Mouse (Mus musculus): ENCODE measurements around the gene Qrich2. TPM values are rescaled to one million over a fixed set of nuclear protein-coding genes. Genes with fewer than 3 reads are reported as not detected.

Qrich2 gene
- 0.23 TPM in 1 of 2 replicates, not detected in the other for total RNA-seq (2014; rRNA removed; ENCODE audit: low replicate concordance)
- polyA plus RNA-seq (2015; fragmentation: Nextera tagmentation; extraction: Ambion mirVana) = not detected in 2 replicates

- Histone ChIP-seq H3K27me3 (ENCODE audit: control insufficient read depth, insufficient read depth, low read length) (no peaks in the 10 kb centered on the region), H3K4me2 (ENCODE audit: low read depth, low read length) (no peak within 1 kb of the TSS), H3K4me3 (ENCODE audit: low read depth, low read length) (no peak within 1 kb of the TSS), H3K27ac (ENCODE audit: low read depth) (no peak within 1 kb of the TSS), H3K36me3 (replicated peaks; ENCODE audit: control insufficient read depth, insufficient read depth, low read length) (peaks cover 13% of the 10 kb centered on the region), H3K9ac (replicated peaks; ENCODE audit: low read depth, low read length) (no peak within 1 kb of the TSS), H3K4me1 (ENCODE audit: control insufficient read depth, insufficient read depth) (peaks cover 4% of the 10 kb centered on the region; the same call in 1 of the 2 replicates), H3K9me3 (replicated peaks; ENCODE audit: control insufficient read depth, low read length) (no peaks in the 10 kb centered on the region)
- no peak for TF ChIP-seq CTCF (IDR thresholded peaks at IDR 0.05; ENCODE audit: low read depth)
- no peak for TF ChIP-seq EP300 (IDR thresholded peaks at IDR 0.05; ENCODE audit: low read depth)
- no peak for ATAC-seq (ENCODE audit: insufficient read depth, low read depth)
- WGBS = 60% methylated on average over 20 of the region's 20 CpGs
- DNase-seq (ENCODE audit: low spot score) = no peak
These were observed at the start of gene Qrich2 for GRCm38 (mm10) chr11:116466141-116466540. Qrich2 (minus strand) TSS chr11:116466241.

GRCm38 (mm10) chr11:116515330-116516020 is 49.4 kb upstream of the Qrich2 start:
- no peak overlapping the region for H3K4me2 ChIP-seq (ENCODE audit: low read depth, low read length)
- 33% methylated on average over 24 of the region's 24 CpGs for WGBS
- H3K9ac ChIP-seq (replicated peaks; ENCODE audit: low read depth, low read length) = no peak overlapping the region
- H3K27me3 ChIP-seq (ENCODE audit: control insufficient read depth, insufficient read depth, low read length) = no peaks in the 10 kb centered on the region
- no peak overlapping the region for H3K4me3 ChIP-seq (ENCODE audit: low read depth, low read length)
- no peaks in the 10 kb centered on the region for H3K9me3 ChIP-seq (replicated peaks; ENCODE audit: control insufficient read depth, low read length)
- TF ChIP-seq EP300 (IDR thresholded peaks at IDR 0.05; ENCODE audit: low read depth) (no peak), CTCF (IDR thresholded peaks at IDR 0.05; ENCODE audit: low read depth) (no peak)
- ATAC-seq (ENCODE audit: insufficient read depth, low read depth) = no peak
- DNase-seq (ENCODE audit: low spot score) = no peak
- no peaks in the 10 kb centered on the region for H3K4me1 ChIP-seq (ENCODE audit: control insufficient read depth, insufficient read depth)
- H3K36me3 ChIP-seq (replicated peaks; ENCODE audit: control insufficient read depth, insufficient read depth, low read length) = no peaks in the 10 kb centered on the region
- no peak overlapping the region for H3K27ac ChIP-seq (ENCODE audit: low read depth)

GRCm38 (mm10) chr11:116513531-116514038 is 47.5 kb upstream of the Qrich2 start:
- no peak overlapping the region for H3K4me2 ChIP-seq (ENCODE audit: low read depth, low read length)
- H3K9me3 ChIP-seq (replicated peaks; ENCODE audit: control insufficient read depth, low read length) = no peaks in the 10 kb centered on the region
- 74% methylated on average over 4 of the region's 4 CpGs for WGBS
- H3K27me3 ChIP-seq (ENCODE audit: control insufficient read depth, insufficient read depth, low read length) = no peaks in the 10 kb centered on the region
- H3K27ac ChIP-seq (ENCODE audit: low read depth) = no peak overlapping the region
- no peak overlapping the region for H3K4me3 ChIP-seq (ENCODE audit: low read depth, low read length)
- no peak for DNase-seq (ENCODE audit: low spot score)
- no peaks in the 10 kb centered on the region for H3K36me3 ChIP-seq (replicated peaks; ENCODE audit: control insufficient read depth, insufficient read depth, low read length)
- ATAC-seq (ENCODE audit: insufficient read depth, low read depth) = no peak
- H3K9ac ChIP-seq (replicated peaks; ENCODE audit: low read depth, low read length) = no peak overlapping the region
- no peaks in the 10 kb centered on the region for H3K4me1 ChIP-seq (ENCODE audit: control insufficient read depth, insufficient read depth)
- TF ChIP-seq EP300 (IDR thresholded peaks at IDR 0.05; ENCODE audit: low read depth) (no peak), CTCF (IDR thresholded peaks at IDR 0.05; ENCODE audit: low read depth) (no peak)

DNA sequence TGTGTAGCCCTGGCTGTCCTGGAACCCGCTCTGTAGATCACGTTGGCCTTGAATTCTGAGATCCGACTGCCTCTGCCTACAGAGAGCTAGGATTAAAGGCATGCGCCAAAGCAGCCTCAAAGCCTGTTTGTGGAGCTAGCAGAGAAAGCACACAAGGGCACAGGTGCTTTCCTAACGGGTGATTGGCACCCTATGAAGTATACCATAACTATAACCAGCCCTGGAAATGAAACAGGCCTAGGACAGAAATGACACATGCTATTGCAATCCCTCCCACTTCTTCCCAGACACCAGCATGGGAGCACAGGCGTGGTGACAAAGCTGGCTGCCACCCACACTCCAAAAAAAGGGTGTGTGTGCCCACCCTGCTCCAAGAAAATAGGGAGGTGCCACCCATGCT is 46.9 kb upstream of the Qrich2 start:
- H3K27me3 ChIP-seq (ENCODE audit: control insufficient read depth, insufficient read depth, low read length) = no peaks in the 10 kb centered on the region
- 81% methylated on average over 6 of the region's 6 CpGs for WGBS
- no peaks in the 10 kb centered on the region for H3K36me3 ChIP-seq (replicated peaks; ENCODE audit: control insufficient read depth, insufficient read depth, low read length)
- no peaks in the 10 kb centered on the region for H3K4me1 ChIP-seq (ENCODE audit: control insufficient read depth, insufficient read depth)
- ATAC-seq (ENCODE audit: insufficient read depth, low read depth) = no peak
- no peaks in the 10 kb centered on the region for H3K9me3 ChIP-seq (replicated peaks; ENCODE audit: control insufficient read depth, low read length)
- no peak for TF ChIP-seq CTCF (IDR thresholded peaks at IDR 0.05; ENCODE audit: low read depth)
- no peak for TF ChIP-seq EP300 (IDR thresholded peaks at IDR 0.05; ENCODE audit: low read depth)
- DNase-seq (ENCODE audit: low spot score) = no peak
- H3K27ac ChIP-seq (ENCODE audit: low read depth) = no peak overlapping the region
- H3K4me3 ChIP-seq (ENCODE audit: low read depth, low read length) = no peak overlapping the region
- H3K9ac ChIP-seq (replicated peaks; ENCODE audit: low read depth, low read length) = no peak overlapping the region
- H3K4me2 ChIP-seq (ENCODE audit: low read depth, low read length) = no peak overlapping the region

GRCm38 (mm10) chr11:116512154-116512553 is 46.1 kb upstream of the Qrich2 start:
- Histone ChIP-seq H3K36me3 (replicated peaks; ENCODE audit: control insufficient read depth, insufficient read depth, low read length) (no peaks in the 10 kb centered on the region), H3K27ac (ENCODE audit: low read depth) (no peak overlapping the region), H3K4me2 (ENCODE audit: low read depth, low read length) (no peak overlapping the region), H3K4me1 (ENCODE audit: control insufficient read depth, insufficient read depth) (no peaks in the 10 kb centered on the region), H3K4me3 (ENCODE audit: low read depth, low read length) (no peak overlapping the region), H3K9me3 (replicated peaks; ENCODE audit: control insufficient read depth, low read length) (no peaks in the 10 kb centered on the region), H3K27me3 (ENCODE audit: control insufficient read depth, insufficient read depth, low read length) (no peaks in the 10 kb centered on the region), H3K9ac (replicated peaks; ENCODE audit: low read depth, low read length) (no peak overlapping the region)
- TF ChIP-seq CTCF (IDR thresholded peaks at IDR 0.05; ENCODE audit: low read depth) (no peak), EP300 (IDR thresholded peaks at IDR 0.05; ENCODE audit: low read depth) (no peak)
- ATAC-seq (ENCODE audit: insufficient read depth, low read depth) (no peak), DNase-seq (ENCODE audit: low spot score) (no peak)
- 85% methylated on average over 7 of the region's 7 CpGs for WGBS
